Mouse (Mus musculus) forelimb bud, embryonic 11.5 days (tissue): ENCODE data around the gene Dars2.
"Not testable (repeated sequence)": the region's sequence is repeated elsewhere in the genome, so short reads cannot be mapped to it uniquely, and the experiment has no call there.

Experiments used
- DNase-seq: peaks from one replicate; pipeline ENCODE4 v3.0.0-alpha.2; 2012; ENCODE audit warnings: low read depth, low spot score

Gene Dars2

GRCm38 (mm10) chr1:161035786-161036404 is 34.6 kb downstream of the Dars2 start:
- DNase-seq = no peak

- DNase-seq = peak; percentile 34
Observed at GRCm38 (mm10) chr1:161035281-161035785, 35.1 kb downstream of the Dars2 start.

DNA sequence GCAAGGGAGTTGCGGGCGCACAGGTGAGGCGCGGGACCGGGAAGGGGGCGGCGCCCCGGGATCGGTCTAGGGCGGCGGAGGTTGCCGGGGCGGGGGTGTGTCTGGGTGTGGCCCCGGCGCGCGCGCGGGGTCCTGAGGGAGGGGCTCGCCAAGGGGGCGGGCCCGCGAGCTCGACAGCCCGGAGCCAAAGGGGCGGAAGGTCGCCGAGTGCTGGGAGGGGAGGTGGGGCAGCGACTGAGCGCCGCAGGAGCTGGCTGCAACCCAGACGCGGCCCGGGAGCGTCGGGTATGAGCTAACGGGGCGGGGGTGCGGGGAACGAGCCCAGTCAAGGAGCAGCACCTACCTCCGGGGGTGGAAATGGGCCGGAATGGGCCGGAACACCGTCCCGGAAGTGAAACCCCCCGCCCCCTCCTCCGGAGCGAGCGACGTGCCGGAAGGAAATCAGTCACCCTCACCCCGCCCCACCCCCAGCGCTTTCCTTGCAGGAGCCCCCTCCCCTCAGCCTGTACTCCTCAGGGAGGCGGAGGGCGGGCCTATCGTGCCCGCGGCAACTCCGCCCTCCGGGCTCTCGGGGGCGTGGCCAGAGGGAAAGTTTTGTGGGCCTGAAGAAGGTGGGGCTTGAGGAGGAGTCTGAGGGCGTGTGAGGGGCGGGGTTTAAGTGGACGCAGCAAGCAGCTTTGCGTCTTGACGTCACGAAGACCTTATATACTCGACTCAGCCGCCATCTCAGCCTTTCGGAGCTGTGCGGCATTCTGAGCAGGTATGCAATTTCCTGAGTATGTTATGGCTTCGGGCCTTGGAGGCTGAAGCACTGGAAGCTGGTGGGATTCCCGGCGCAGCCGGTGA is 35.8 kb downstream of the Dars2 start, which contains the start of gene Zbtb37:
Zbtb37 (minus strand) TSS at position 415 of the 846 bp plus-strand sequence.
- peak; percentile 100 for DNase-seq

- DNase-seq = peak; percentile 38
Observed at GRCm38 (mm10) chr1:161033856-161034434, 36.5 kb downstream of the Dars2 start.

DNA sequence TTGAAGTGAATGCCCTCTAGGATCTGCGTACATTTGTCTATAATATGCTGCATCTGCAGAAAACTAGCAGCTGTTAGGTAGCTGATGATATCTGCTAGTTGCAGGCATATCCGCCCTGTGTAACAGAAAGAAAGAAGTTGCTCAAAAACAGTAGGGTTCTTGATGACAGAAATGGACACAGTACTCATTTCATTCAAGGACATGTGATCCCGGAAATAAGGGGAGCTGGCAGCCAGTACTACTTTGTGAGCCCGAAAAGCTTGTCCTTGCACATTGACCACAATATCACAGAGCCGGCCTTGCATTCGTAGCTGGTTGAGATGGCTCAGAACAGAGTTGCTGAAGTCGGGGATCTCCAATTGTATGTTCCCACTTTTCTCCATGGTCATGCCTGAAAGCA is 38.1 kb downstream of the Dars2 start:
- DNase-seq = no peak

DNA sequence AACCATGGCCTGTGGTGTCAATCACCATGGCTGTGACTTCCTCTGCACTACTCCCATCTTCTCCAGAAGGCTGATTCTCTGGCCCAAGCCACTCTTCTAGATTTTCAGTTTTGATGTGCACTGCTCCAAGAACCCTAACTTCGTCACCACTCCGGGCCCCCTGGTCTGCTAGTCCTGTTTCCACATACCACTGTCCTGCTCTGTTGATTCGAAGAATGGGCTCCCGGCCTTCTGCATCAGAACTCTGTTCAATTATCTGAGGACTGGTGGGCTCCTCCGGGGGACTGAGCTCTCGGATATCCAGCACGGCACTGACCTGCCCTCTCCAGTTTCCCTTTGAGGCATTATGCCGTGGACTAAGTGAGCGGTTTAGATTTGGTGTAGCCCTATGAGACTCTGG is 38.6 kb downstream of the Dars2 start:
- DNase-seq = no peak

DNA sequence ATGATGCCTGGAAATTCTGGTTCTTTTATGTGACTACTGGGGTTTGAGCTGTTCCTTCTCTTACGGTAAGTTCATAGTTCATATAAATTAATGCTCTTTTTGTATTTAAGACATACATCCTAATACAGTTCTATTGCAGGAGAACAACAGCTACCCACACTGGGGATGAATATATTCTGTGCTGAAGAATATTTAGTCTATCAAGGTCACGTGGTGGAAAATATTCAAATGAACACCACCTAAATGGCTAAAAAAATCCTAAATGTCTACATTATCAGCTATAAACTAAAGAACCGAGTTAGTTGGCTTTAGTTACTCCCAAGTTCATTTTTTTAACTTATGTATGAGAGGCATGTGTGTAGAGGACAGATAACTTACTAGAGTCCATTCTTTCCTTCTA is 40.4 kb downstream of the Dars2 start:
- DNase-seq = no peak

- not testable (repeated sequence) for DNase-seq
Observed at GRCm38 (mm10) chr1:161028427-161028826, 42.0 kb downstream of the Dars2 start.

DNA sequence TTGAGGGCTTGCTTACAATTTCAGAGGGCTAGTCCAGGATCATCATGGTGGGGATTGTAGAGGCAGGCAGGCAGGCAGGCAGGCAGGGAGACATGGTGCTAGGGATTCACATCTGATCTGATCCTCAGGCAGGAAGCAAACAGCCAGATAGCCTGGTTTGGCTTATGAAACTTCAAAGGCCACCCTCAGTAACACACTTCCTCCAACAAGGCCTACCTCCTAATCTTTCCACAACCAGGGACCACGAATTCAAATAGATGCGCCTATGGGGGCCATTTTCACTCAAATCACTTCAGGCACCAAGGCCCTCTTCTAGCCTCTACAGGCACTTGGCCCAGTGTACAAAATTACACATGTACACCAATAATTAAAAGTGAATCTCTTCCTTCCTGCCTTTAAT is 43.3 kb downstream of the Dars2 start:
- DNase-seq = no peak

GRCm38 (mm10) chr1:161025410-161026210 is 44.8 kb downstream of the Dars2 start:
- DNase-seq = no peak

DNA sequence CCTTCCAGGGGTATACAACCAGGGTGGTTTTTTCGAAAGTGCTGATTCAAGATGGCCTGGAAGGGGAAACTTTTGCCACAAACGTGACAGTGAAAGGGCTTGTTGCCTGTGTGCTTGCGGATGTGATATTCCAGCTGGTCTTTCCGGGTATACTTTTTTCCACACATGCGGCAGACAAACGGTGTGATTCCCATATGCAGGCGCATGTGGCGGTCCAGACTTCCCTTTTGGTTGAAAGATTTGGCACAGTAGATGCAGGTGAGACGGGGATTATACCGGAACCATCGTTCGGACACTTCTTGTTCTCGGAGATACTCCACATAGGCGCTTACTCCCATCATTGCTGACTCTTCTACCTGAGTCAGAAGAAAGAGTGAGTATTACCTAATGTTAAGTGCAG is 50.4 kb downstream of the Dars2 start:
- DNase-seq = no peak

DNA sequence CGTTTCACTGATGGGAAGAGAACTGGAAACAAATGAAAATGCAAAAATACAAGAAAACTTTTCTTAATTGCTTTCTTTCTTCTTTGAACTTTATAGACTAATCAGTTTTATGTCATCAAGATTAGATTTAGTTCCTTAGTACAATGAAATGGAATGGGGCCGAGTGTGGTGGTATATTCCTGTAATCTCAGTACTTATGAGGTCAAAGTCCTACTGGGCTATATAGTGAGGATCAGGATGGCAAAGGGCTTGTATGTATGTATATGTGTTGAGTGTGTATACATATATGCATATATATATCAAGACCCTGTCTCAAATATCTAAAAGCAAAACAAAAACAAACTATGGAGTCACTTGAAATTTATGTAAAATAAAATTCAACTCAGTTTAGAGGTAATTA is 54.1 kb downstream of the Dars2 start:
- no peak for DNase-seq

- DNase-seq = no peak
Observed at GRCm38 (mm10) chr1:161010436-161010835, 60.0 kb downstream of the Dars2 start.

DNA sequence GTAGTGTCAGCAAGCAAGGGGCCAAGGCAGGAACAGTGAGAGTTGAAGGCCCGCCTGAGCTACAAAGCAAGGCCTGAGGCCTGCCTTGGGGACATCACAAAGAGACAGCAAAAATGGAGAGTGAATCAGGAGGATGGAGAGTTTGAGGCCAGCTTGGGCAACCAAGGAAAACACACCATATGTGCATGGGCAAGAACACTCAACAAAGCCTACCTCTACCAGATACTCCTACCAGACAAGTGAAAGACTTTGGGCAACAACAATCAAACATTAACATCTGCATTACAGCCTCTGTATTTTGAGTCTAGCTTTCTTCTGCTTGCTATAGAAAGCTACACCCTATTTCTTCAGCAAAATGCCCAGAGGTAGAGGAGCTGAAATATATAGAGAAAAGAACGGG is 62.4 kb downstream of the Dars2 start:
- DNase-seq = no peak

DNA sequence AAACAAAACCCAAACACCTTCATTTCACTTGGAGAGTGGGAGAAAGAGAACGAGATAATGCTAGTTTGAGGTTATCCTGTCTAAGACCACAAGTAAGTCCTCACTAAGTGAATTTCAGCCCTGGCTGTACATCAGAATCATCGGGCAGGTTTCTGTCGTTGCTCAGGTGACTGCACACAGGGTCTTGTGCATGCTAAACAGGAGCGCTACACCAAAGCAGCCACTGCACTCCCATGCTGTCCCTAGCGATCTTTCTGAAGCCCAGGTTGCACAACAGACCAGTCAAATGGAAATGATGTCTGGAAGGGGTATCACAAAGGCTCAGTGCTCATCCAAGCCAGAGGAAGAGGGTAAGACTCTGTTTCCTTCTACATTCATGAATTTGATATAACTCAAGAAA is 64.0 kb downstream of the Dars2 start:
- no peak for DNase-seq

DNA sequence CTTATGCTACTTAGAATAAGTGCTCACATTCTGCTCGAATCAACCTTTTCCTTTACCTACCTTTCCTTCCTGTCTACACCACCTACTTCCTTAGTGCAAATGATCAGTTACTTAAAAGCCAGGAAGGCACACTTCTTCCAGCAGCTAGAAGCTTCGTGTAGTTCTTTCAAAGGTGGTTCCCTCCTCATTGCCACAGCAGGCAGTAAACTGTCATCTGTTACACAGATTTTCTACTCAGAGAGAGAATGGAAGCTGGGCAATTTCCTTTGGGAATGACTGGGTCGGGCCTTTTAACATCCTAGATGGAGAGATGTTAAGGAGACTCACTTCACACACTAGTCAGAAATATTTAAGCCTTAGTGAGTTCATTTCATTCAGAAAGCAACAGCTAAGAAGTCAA is 64.9 kb downstream of the Dars2 start:
- DNase-seq = no peak

DNA sequence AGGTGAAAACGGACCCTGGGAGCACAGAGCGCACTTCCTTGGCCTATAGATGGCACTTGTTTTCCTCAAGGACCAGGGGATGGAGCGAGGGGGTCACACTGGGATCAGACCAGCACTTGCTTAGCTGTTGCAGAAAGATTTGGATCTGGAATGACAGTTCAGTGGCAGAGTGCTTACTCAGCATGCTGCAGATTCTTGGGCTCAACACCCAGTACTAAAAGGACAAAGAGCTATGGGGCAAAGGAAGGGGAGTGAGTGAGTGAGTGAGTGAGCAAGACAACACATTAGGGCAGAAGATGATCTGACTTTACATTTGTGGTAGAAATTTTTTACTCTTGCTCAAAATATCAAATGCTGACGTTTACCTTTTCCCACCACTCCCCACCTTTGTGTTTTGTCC is 65.5 kb downstream of the Dars2 start:
- no peak for DNase-seq

DNA sequence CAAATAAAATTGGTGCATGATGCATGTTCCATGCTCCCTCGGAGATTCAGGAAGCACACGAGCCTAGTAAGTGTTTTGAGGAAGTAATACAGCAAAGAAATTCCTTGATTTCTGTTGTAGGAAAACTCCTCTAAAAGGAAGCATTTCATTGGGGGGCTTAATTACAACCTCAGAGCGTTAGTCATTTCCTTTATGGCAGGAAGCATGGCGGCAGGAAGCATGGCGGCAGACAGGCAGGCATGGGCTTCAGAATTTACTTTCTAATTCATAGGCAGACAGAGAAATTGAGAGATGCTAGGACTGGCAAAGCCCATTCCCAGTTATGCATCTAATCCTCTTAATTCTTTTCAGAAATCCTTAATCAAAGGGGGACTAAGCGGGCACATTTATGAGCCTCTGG is 76.6 kb downstream of the Dars2 start:
- DNase-seq = no peak
